Mouse (Mus musculus): ENCODE measurements around the gene Kcns1.

Gene Kcns1

GRCm38 (mm10) chr2:164115531-164115930, 55.4 kb downstream of the Kcns1 start:
- DNase-seq, result no peak

GRCm38 (mm10) chr2:164114051-164114450, 56.9 kb downstream of the Kcns1 start:
- DNase-seq, result no peak
